Mouse (Mus musculus) cerebellum, adult 2 months (tissue): ENCODE data around the gene Mpdz.

Source experiments
- CTCF ChIP-seq: fragments of 200-500 bp; IDR thresholded peaks from 2 replicates; pipeline ENCODE4 v1.5.1; 2011; ENCODE audit warnings: low read depth, mild to moderate bottlenecking, control low read depth, low read length, moderate library complexity, borderline replicate concordance; ENCODE audit not compliant: insufficient read depth
- POLR2A ChIP-seq: fragments of 200-500 bp; IDR thresholded peaks from 2 replicates; pipeline ENCODE4 v1.6.1; 2011; ENCODE audit warnings: low read length, control low read depth, borderline replicate concordance; ENCODE audit not compliant: insufficient read depth

DNA sequence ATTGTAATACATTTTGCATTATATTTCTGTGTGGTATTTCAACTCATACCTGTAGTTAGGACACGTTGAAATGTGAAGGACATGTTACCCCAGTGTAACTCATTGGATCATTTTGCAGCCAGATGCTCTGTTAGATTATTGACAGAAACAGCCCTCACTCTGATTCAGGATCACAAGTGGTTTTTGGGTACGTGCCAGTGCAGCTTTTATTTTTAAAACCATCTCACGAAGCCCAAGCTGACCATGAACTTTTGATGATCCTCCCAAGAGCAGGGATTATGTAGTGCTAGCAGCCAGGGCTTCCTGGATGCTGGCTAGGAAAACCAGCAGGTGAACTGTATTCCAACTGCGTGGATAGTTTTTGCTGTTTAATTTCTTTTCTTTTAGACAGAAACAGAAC is 19.6 kb upstream of the Mpdz start:
- TF ChIP-seq CTCF: no peak
- no peak for TF ChIP-seq POLR2A
